Mouse (Mus musculus) liver, embryonic 14.5 days (tissue): ENCODE data around the gene Adam22.

Source experiments
- CTCF ChIP-seq: IDR thresholded peaks from 2 replicates; pipeline ENCODE4 v1.5.1; 2016; ENCODE audit warnings: antibody characterized with exemption, low read depth, control low read depth
- EP300 ChIP-seq: IDR thresholded peaks from 2 replicates; pipeline ENCODE4 v1.6.1; 2016; ENCODE audit warnings: antibody characterized with exemption, low read depth

GRCm38 (mm10) chr5:8085661-8086060 lies 282.3 kb downstream of the Adam22 start:
- TF ChIP-seq CTCF, result no peak
- no peak for TF ChIP-seq EP300
